Mouse (Mus musculus): Measurements from ENCODE around the gene Serf1.
"Not testable (repeated sequence)": the region's sequence is repeated elsewhere in the genome, so short reads cannot be mapped to it uniquely, and the experiment has no call there.

Serf1 gene

DNA sequence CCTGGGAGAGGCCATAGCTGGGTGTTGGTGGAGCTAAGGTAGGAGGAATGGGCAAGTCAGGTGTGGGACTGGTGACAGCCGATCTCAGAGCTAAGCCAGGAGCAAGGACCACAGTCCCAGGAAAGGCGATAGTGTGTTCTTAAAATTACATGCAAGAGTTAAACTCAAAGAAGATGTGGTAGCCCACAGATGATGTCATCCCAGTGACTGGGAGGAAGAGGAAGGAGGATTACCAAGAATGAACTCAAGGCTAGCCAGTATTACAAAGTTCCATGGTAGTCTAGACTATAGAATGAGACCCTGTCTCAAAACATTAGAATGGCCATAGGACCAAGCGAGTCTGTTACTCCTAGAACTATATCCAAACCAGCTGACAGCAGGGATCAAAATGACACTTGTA, 48.8 kb downstream of the Serf1 start:
- H3K27me3 ChIP-seq (ENCODE audit: control insufficient read depth, insufficient read depth, low read length, poor library complexity, severe bottlenecking): no peaks in the 10 kb centered on the region
- no peaks in the 10 kb centered on the region for H3K36me3 ChIP-seq (ENCODE audit: control insufficient read depth, insufficient read depth, low read length, poor library complexity, severe bottlenecking)
- DNase-seq (ENCODE audit: low read depth, low spot score): no peak

- not testable (repeated sequence) for H3K27me3 ChIP-seq (ENCODE audit: control insufficient read depth, insufficient read depth, low read length, poor library complexity, severe bottlenecking); DNase-seq (ENCODE audit: low read depth, low spot score); H3K36me3 ChIP-seq (ENCODE audit: control insufficient read depth, insufficient read depth, low read length, poor library complexity, severe bottlenecking)
Measured at GRCm38 (mm10) chr13:100161171-100161870, 53.5 kb downstream of the Serf1 start.

- not testable (repeated sequence) for H3K27me3 ChIP-seq (ENCODE audit: control insufficient read depth, insufficient read depth, low read length, poor library complexity, severe bottlenecking); DNase-seq (ENCODE audit: low read depth, low spot score); H3K36me3 ChIP-seq (ENCODE audit: control insufficient read depth, insufficient read depth, low read length, poor library complexity, severe bottlenecking)
Measured at GRCm38 (mm10) chr13:100162467-100162866, 54.7 kb downstream of the Serf1 start.
